ENCODE assay signal across 14 mouse cellular contexts in genomic region chr15:91172193-91172592, GRCm38 (mm10). TPM values are rescaled to one million over a fixed set of nuclear protein-coding genes. Genes with fewer than 3 reads are reported as not detected.
DNase-seq lines count a peak whose midpoint lies in the region; ATAC-seq lines count a peak whose summit lies in the region.
"Had no signal": no experiment of that assay in that cellular context is flagged by ENCODE, and none has a peak within 500 bp of the region (broad histone marks: within the 10 kb centered on the region; RNA-seq: fewer than 3 reads in every experiment).

No protein-coding gene starts in this region.

- no peak overlapping the region for H3K4me3 ChIP-seq in heart, embryonic 12.5 days
- no peak overlapping the region for H3K4me3 ChIP-seq in embryonic facial prominence, embryonic 12.5 days
- H3K4me3 ChIP-seq: megakaryocyte, embryonic 14.5 days had no signal

- intact Hi-C loops in left cerebral cortex, postnatal 25 days (cut with DNase I), result no loop called here

- H3K4me1 ChIP-seq in heart, embryonic 12.5 days (replicated peaks), result no peaks in the 10 kb centered on the region
- H3K4me1 ChIP-seq in embryonic facial prominence, embryonic 12.5 days, result peaks cover 12% of the 10 kb centered on the region
- H3K4me1 ChIP-seq: megakaryocyte, embryonic 14.5 days had no signal

- peak; percentile 44 to 68 for DNase-seq in heart, adult 18-20 months
- DNase-seq in NIH3T3 (ENCODE audit: low read depth), result peak; percentile 93
- DNase-seq in lung, postnatal 36 days, result peak; percentile 75
- DNase-seq in c-Kit-positive CD71-positive TER-119-positive erythroid progenitor cells, embryonic 14.5 days (ENCODE audit: low spot score), result no peak
- DNase-seq in left cerebral cortex, postnatal 25 days (ENCODE audit: low spot score in 2 of 2), result no peak
- DNase-seq: cerebellum, adult 9-11 months; kidney, adult 8-10 months; right cerebral cortex, postnatal 4 days; thymus, adult 2 months had no signal

- no peak overlapping the region for H3K27ac ChIP-seq in heart, embryonic 12.5 days (ENCODE audit: poor library complexity, severe bottlenecking)
- H3K27ac ChIP-seq in embryonic facial prominence, embryonic 12.5 days, result 0 out of 2 replicates have a peak overlapping the region, but pooled peaks have one; percentile 41

- no peaks in the 10 kb centered on the region for H3K36me3 ChIP-seq in heart, embryonic 12.5 days
- no peaks in the 10 kb centered on the region for H3K36me3 ChIP-seq in embryonic facial prominence, embryonic 12.5 days

- no peaks in the 10 kb centered on the region for H3K9me3 ChIP-seq in heart, embryonic 12.5 days (replicated peaks)
- H3K9me3 ChIP-seq in embryonic facial prominence, embryonic 12.5 days, result no peaks in the 10 kb centered on the region

- no peak overlapping the region for H3K9ac ChIP-seq in heart, embryonic 12.5 days
- H3K9ac ChIP-seq in embryonic facial prominence, embryonic 12.5 days, result no peak overlapping the region

- 81% methylated on average over 4 of the region's 4 CpGs for WGBS in heart, embryonic 12.5 days
- WGBS in embryonic facial prominence, embryonic 12.5 days, result 33% methylated on average over 4 of the region's 4 CpGs

- H3K27me3 ChIP-seq in heart, embryonic 12.5 days (replicated peaks), result no peaks in the 10 kb centered on the region
- no peaks in the 10 kb centered on the region for H3K27me3 ChIP-seq in embryonic facial prominence, embryonic 12.5 days
- H3K27me3 ChIP-seq: megakaryocyte, embryonic 14.5 days had no signal

- H3K4me2 ChIP-seq in heart, embryonic 12.5 days, result no peak overlapping the region
- H3K4me2 ChIP-seq in embryonic facial prominence, embryonic 12.5 days (replicated peaks), result no peak overlapping the region

- ATAC-seq in heart, embryonic 12.5 days (ENCODE audit: insufficient number of reproducible peaks, low FRiP score), result no peak
- ATAC-seq in embryonic facial prominence, embryonic 12.5 days (ENCODE audit: insufficient number of reproducible peaks, insufficient read depth, low FRiP score, low TSS enrichment), result no peak

RNA-seq across cellular contexts. Expression of gene Abcd2, which starts 19.4 kb away (rescaled TPM):
- total RNA-seq in heart, adult 18-20 months (2021), result 1 to 10 TPM; 5.2 to 6.9 TPM
- polyA plus RNA-seq in heart, embryonic 12.5 days (2016; fragmentation: Nextera tagmentation; extraction: Ambion mirVana), result 0.92 and 1.1 TPM in 2 replicates
- 6.7 and 7.6 TPM in 2 replicates for polyA plus RNA-seq in embryonic facial prominence, embryonic 12.5 days (2016; fragmentation: Nextera tagmentation; extraction: Ambion mirVana)
- total RNA-seq in left cerebral cortex, postnatal 25 days (2021), result 10 to 100 TPM; 31.0 to 31.6 TPM

RNA-seq across cellular contexts. Expression of gene CN725425, which starts 27.1 kb away (rescaled TPM):
- total RNA-seq in heart, adult 18-20 months (2021), result 1 to 10 TPM in 1 of 2 experiments, under 1 TPM in 1; 0.87 to 1.2 TPM
- polyA plus RNA-seq in heart, embryonic 12.5 days (2016; fragmentation: Nextera tagmentation; extraction: Ambion mirVana), result not detected in 2 replicates
- not detected in 2 replicates for polyA plus RNA-seq in embryonic facial prominence, embryonic 12.5 days (2016; fragmentation: Nextera tagmentation; extraction: Ambion mirVana)
- total RNA-seq in left cerebral cortex, postnatal 25 days (2021), result not detected
- polyA plus RNA-seq: hindbrain, embryonic 11.5 days; neural tube, embryonic 14.5 days; thymus, adult 2 months had no signal

Comparison
In these comparisons a context has a peak if more than half of its experiments do, and no peak if none do; other contexts are left out.
1. DNase-seq: peak in heart, adult 18-20 months (2 of 2), NIH3T3 (single experiment) and lung, postnatal 36 days (single experiment); none in c-Kit-positive CD71-positive TER-119-positive erythroid progenitor cells, embryonic 14.5 days (single experiment) and left cerebral cortex, postnatal 25 days (0 of 2).
2. RNA of gene Abcd2, which starts 19.4 kb away (total RNA-seq): 31.0 to 31.6 TPM in left cerebral cortex, postnatal 25 days; 5.2 to 6.9 TPM in heart, adult 18-20 months; every median in the first group is over 4 times any median in the second.